Mouse (Mus musculus): ENCODE measurements around the gene Actr3.

- TF ChIP-seq CTCF (IDR thresholded peaks at IDR 0.05; ENCODE audit: insufficient read depth, low read length) (no peak), POLR2A (IDR thresholded peaks at IDR 0.05; ENCODE audit: borderline replicate concordance, extremely low read depth, low read depth, low read length) (no peak)
These were observed 40.6 kb upstream of the Actr3 start for GRCm38 (mm10) chr1:125475961-125476682.
